Mouse (Mus musculus) forebrain, embryonic 14.5 days (tissue): ENCODE measurements around the gene Raf1. TPM values are rescaled to one million over a fixed set of nuclear protein-coding genes. Genes with fewer than 3 reads are reported as not detected.
A peak's percentile ranks its signal among the peaks of the same experiment; 100 is the strongest.

Experiments
- ATAC-seq: fragments of 200-750 bp; cut with Nextera tagmentation; 2 replicates; pipeline ENCODE4 v1.8.0; 2017; ENCODE audit warnings: mild to moderate bottlenecking, moderate library complexity
- DNase-seq: peaks from one replicate; pipeline ENCODE4 v3.0.0-alpha.2; 2015; ENCODE audit warnings: low spot score
- H3K27ac ChIP-seq: fragments of 300-500 bp; sonication (generic); 2 replicates; pipeline ENCODE4 v1.5.1; 2014; ENCODE audit warnings: low read depth, mild to moderate bottlenecking, control low read depth, low read length, moderate library complexity
- H3K27me3 ChIP-seq: fragments of 300-500 bp; sonication (generic); replicated peaks from 2 replicates; pipeline ENCODE4 v1.6.1; 2014; ENCODE audit warnings: low read length, control low read depth, mixed read lengths; ENCODE audit not compliant: control insufficient read depth, insufficient read depth
- H3K36me3 ChIP-seq: fragments of 300-500 bp; sonication (generic); 2 replicates; pipeline ENCODE4 v1.6.1; 2014; ENCODE audit warnings: low read length, control low read depth; ENCODE audit not compliant: control insufficient read depth, insufficient read depth
- H3K4me1 ChIP-seq: fragments of 300-500 bp; sonication (generic); 2 replicates; pipeline ENCODE4 v1.6.1; 2014; ENCODE audit warnings: antibody characterized with exemption, low read length, control low read depth; ENCODE audit not compliant: control insufficient read depth, insufficient read depth
- H3K4me2 ChIP-seq: fragments of 300-500 bp; sonication (generic); 2 replicates; pipeline ENCODE4 v1.6.1; 2014; ENCODE audit warnings: mild to moderate bottlenecking, control low read depth, low read length
- H3K4me3 ChIP-seq: fragments of 300-500 bp; sonication (generic); 2 replicates; pipeline ENCODE4 v1.5.1; 2014; ENCODE audit warnings: low read depth, low read length, control low read depth
- H3K9ac ChIP-seq: fragments of 300-500 bp; sonication (generic); 2 replicates; pipeline ENCODE4 v1.6.1; 2014; ENCODE audit warnings: mild to moderate bottlenecking, low read length, control low read depth, moderate library complexity
- H3K9me3 ChIP-seq: fragments of 300-500 bp; sonication (generic); replicated peaks from 2 replicates; pipeline ENCODE4 v1.6.1; 2016; ENCODE audit warnings: low read length, control low read depth, mixed read lengths; ENCODE audit not compliant: control insufficient read depth
- WGBS: fragments of 180-500 bp; shearing (Covaris S2); extraction: QIAGEN DNeasy Blood & Tissue Kit; methylation state at CpG from one replicate; pipeline ENCODE4 v1.1.7; 2014; 5-methylcytosine and 5-hydroxymethylcytosine counted together
- polyA plus RNA-seq: library from polyadenylated mRNA; unstranded; fragments of >200 nt; fragmentation: Nextera tagmentation; extraction: Ambion mirVana; gene quantifications from 2 replicates; pipeline ENCODE4 v1.2.1, GENCODE M21; 2014

Gene Raf1
- polyA plus RNA-seq, 1 experiment from 2014 or later: 150 TPM

GRCm38 (mm10) chr6:115674316-115674715 is 2.1 kb downstream of the Raf1 start:
- ATAC-seq (no peak), DNase-seq (no peak)
- Histone ChIP-seq H3K4me2 (peak overlapping the region; percentile 65), H3K4me1 (peaks cover 15% of the 10 kb centered on the region), H3K27ac (no peak overlapping the region), H3K4me3 (peak overlapping the region; percentile 100), H3K9me3 (no peaks in the 10 kb centered on the region), H3K27me3 (no peaks in the 10 kb centered on the region), H3K36me3 (no peaks in the 10 kb centered on the region), H3K9ac (peak overlapping the region; percentile 99)
- 35% methylated on average over 2 of the region's 2 CpGs for WGBS

GRCm38 (mm10) chr6:115672700-115673099 is 3.7 kb downstream of the Raf1 start:
- Histone ChIP-seq H3K36me3 (peaks cover 3% of the 10 kb centered on the region; the same call in 1 of the 2 replicates), H3K4me1 (peaks cover 15% of the 10 kb centered on the region), H3K9me3 (no peaks in the 10 kb centered on the region), H3K27ac (no peak overlapping the region), H3K27me3 (no peaks in the 10 kb centered on the region), H3K9ac (no peak overlapping the region), H3K4me2 (no peak overlapping the region), H3K4me3 (no peak overlapping the region)
- 98% methylated on average over 1 of the region's 1 CpGs for WGBS
- ATAC-seq: no peak
- DNase-seq: no peak

GRCm38 (mm10) chr6:115666641-115667040 is 9.8 kb downstream of the Raf1 start:
- ATAC-seq: no peak
- Histone ChIP-seq H3K27me3 (no peaks in the 10 kb centered on the region), H3K4me1 (no peaks in the 10 kb centered on the region), H3K4me2 (no peak overlapping the region), H3K27ac (no peak overlapping the region), H3K36me3 (peaks cover 3% of the 10 kb centered on the region; the same call in 1 of the 2 replicates), H3K9ac (no peak overlapping the region), H3K4me3 (no peak overlapping the region), H3K9me3 (no peaks in the 10 kb centered on the region)
- WGBS: 88% methylated on average over 4 of the region's 4 CpGs
- no peak for DNase-seq

- Histone ChIP-seq H3K4me1 (peaks cover 2% of the 10 kb centered on the region), H3K4me3 (no peak overlapping the region), H3K9ac (no peak overlapping the region), H3K27ac (no peak overlapping the region), H3K36me3 (peaks cover 3% of the 10 kb centered on the region; the same call in 1 of the 2 replicates), H3K27me3 (no peaks in the 10 kb centered on the region), H3K4me2 (no peak overlapping the region), H3K9me3 (no peaks in the 10 kb centered on the region)
- ATAC-seq: no peak
- WGBS: 91% methylated on average over 3 of the region's 3 CpGs
- no peak for DNase-seq
Measured at GRCm38 (mm10) chr6:115664268-115664667, 12.2 kb downstream of the Raf1 start.

- Histone ChIP-seq H3K9ac (no peak overlapping the region), H3K9me3 (no peaks in the 10 kb centered on the region), H3K27ac (no peak overlapping the region), H3K4me1 (peaks cover 6% of the 10 kb centered on the region), H3K36me3 (no peaks in the 10 kb centered on the region), H3K4me2 (no peak overlapping the region), H3K4me3 (no peak overlapping the region), H3K27me3 (no peaks in the 10 kb centered on the region)
- no peak for ATAC-seq
- no peak for DNase-seq
Measured at GRCm38 (mm10) chr6:115658802-115659201, 17.6 kb downstream of the Raf1 start.

DNA sequence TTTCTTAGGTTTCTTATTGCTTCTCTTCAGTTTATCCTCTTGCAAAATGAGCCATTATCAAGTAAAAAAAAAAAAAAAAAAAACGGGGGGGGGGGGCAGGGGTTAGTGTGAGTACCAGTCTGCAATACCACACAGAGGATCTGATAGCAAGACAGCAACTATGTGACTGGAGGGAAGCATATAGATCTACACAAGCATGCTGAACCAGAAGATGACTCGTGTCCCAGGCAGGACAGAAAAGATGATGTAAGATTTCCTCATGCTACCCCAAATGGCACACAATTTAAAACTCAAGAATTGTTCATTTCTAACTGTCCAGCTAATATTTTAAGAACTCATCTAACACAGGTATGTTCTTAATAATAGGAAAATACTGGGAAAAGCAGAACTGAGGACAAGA is 22.5 kb downstream of the Raf1 start:
- H3K9me3 ChIP-seq: no peaks in the 10 kb centered on the region
- no peaks in the 10 kb centered on the region for H3K36me3 ChIP-seq
- H3K27ac ChIP-seq: no peak overlapping the region
- H3K4me2 ChIP-seq: no peak overlapping the region
- no peak overlapping the region for H3K9ac ChIP-seq
- H3K4me3 ChIP-seq: no peak overlapping the region
- no peak for ATAC-seq
- DNase-seq: no peak
- no peaks in the 10 kb centered on the region for H3K27me3 ChIP-seq
- peaks cover 9% of the 10 kb centered on the region; the same call in 1 of the 2 replicates for H3K4me1 ChIP-seq
- WGBS: 52% methylated on average over 2 of the region's 2 CpGs

DNA sequence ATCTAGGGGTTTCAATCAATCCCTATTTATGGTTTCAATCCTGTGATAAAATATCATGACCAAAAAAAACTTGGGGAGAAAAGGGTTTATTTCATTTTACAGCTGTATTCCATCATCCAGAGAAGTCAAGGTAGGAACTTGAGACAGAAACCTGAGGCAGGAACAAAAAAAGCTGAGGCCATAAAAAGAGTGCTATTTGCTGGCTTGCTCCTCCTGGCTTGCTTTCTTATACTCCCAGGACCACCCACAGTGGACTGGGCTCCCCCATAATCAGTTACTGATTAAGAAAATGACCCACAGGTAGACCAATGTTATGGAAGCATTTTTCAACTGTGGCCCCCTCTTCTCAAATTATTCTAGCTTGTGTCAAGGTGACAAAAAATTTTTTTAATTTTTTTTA is 24.7 kb downstream of the Raf1 start:
- Histone ChIP-seq H3K9me3 (no peaks in the 10 kb centered on the region), H3K9ac (no peak overlapping the region), H3K4me1 (peaks cover 10% of the 10 kb centered on the region), H3K27me3 (no peaks in the 10 kb centered on the region), H3K4me2 (no peak overlapping the region), H3K36me3 (no peaks in the 10 kb centered on the region), H3K27ac (no peak overlapping the region), H3K4me3 (no peak overlapping the region)
- ATAC-seq (no peak), DNase-seq (no peak)

GRCm38 (mm10) chr6:115650476-115651427 is 25.7 kb downstream of the Raf1 start:
- Histone ChIP-seq H3K4me1 (peaks cover 10% of the 10 kb centered on the region), H3K9ac (no peak overlapping the region), H3K36me3 (no peaks in the 10 kb centered on the region), H3K27me3 (no peaks in the 10 kb centered on the region), H3K27ac (no peak overlapping the region), H3K4me2 (no peak overlapping the region), H3K9me3 (no peaks in the 10 kb centered on the region), H3K4me3 (no peak overlapping the region)
- 66% methylated on average over 5 of the region's 5 CpGs for WGBS
- ATAC-seq (no peak), DNase-seq (no peak)

DNA sequence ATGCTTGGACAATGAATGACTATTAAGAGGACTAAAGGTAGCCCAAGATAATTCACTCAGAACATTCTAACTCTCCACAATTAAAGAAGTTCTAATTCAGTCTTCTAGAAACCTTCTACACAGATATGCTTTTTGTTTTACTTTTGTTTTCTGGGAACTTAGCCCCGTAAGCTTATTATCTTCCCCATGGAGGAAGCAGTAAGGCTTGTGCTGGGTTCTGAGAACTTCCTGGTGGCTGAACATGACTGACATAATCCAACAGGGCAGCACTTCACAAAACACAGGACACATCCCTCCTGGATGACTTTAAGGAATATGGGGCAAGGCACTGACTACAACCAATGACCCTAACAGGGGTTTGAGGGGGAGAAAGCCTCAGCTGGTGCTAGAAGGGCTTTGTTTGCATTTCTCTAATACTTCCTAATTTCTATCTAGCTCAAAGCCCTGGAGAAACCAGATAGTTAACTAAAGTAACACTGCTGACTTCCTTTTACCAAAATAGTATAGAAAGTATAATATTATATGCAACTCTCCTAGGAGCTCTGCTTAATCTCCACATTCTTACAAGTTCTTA is 26.6 kb downstream of the Raf1 start:
- ATAC-seq: no peak

More for the DNA sequence above, 26.6 kb downstream of the Raf1 start:
- H3K9me3 ChIP-seq: no peaks in the 10 kb centered on the region
- H3K4me3 ChIP-seq: no peak overlapping the region
- peaks cover 10% of the 10 kb centered on the region for H3K4me1 ChIP-seq
- no peak overlapping the region for H3K4me2 ChIP-seq
- H3K27me3 ChIP-seq: no peaks in the 10 kb centered on the region
- WGBS: 84% methylated on average over 1 of the region's 1 CpGs
- DNase-seq: no peak
- no peak overlapping the region for H3K27ac ChIP-seq
- no peaks in the 10 kb centered on the region for H3K36me3 ChIP-seq
- H3K9ac ChIP-seq: no peak overlapping the region
